Mouse (Mus musculus): ENCODE data around the gene Otop1.

Gene Otop1

GRCm38 (mm10) chr5:38275771-38276170, at the start of gene Otop1:
Gene Otop1, plus strand, starts transcription at chr5:38275972.
- no peak for DNase-seq (ENCODE audit: low spot score)

GRCm38 (mm10) chr5:38235422-38235821, 40.4 kb upstream of the Otop1 start:
- DNase-seq (ENCODE audit: low spot score): peak; percentile 23

GRCm38 (mm10) chr5:38236627-38237026, 39.1 kb upstream of the Otop1 start:
- DNase-seq (ENCODE audit: low spot score): no peak

- no peak for DNase-seq (ENCODE audit: low spot score)
Observed at GRCm38 (mm10) chr5:38240727-38241472, 34.9 kb upstream of the Otop1 start.

GRCm38 (mm10) chr5:38241473-38241834, 34.3 kb upstream of the Otop1 start:
- no peak for DNase-seq (ENCODE audit: low spot score)

GRCm38 (mm10) chr5:38241966-38242365, 33.8 kb upstream of the Otop1 start:
- DNase-seq (ENCODE audit: low spot score): no peak

GRCm38 (mm10) chr5:38255195-38255594, 20.6 kb upstream of the Otop1 start:
- DNase-seq (ENCODE audit: low spot score): no peak

- DNase-seq (ENCODE audit: low spot score): no peak
Observed at GRCm38 (mm10) chr5:38255644-38256043, 20.1 kb upstream of the Otop1 start.

- DNase-seq (ENCODE audit: low spot score): no peak
Observed at GRCm38 (mm10) chr5:38256551-38256950, 19.2 kb upstream of the Otop1 start.

GRCm38 (mm10) chr5:38258034-38258772, 17.6 kb upstream of the Otop1 start:
- no peak for DNase-seq (ENCODE audit: low spot score)

GRCm38 (mm10) chr5:38258773-38259146, 17.0 kb upstream of the Otop1 start:
- no peak for DNase-seq (ENCODE audit: low spot score)

GRCm38 (mm10) chr5:38259455-38260106, 16.2 kb upstream of the Otop1 start:
- DNase-seq (ENCODE audit: low spot score): no peak

GRCm38 (mm10) chr5:38260107-38260682, 15.6 kb upstream of the Otop1 start, which contains the start of gene Tmem128:
Gene Tmem128, plus strand, starts transcription at chr5:38260185.
- peak; percentile 42 for DNase-seq (ENCODE audit: low spot score)

- DNase-seq (ENCODE audit: low spot score): no peak
Observed at GRCm38 (mm10) chr5:38270942-38271341, 4.8 kb upstream of the Otop1 start.

- DNase-seq (ENCODE audit: low spot score): no peak
Observed at GRCm38 (mm10) chr5:38273831-38274230, 1.9 kb upstream of the Otop1 start.

- DNase-seq (ENCODE audit: low spot score): no peak
Observed at GRCm38 (mm10) chr5:38276451-38276850, 679 bp downstream of the Otop1 start.

- no peak for DNase-seq (ENCODE audit: low spot score)
Observed at GRCm38 (mm10) chr5:38277098-38277866, 1.5 kb downstream of the Otop1 start.

- DNase-seq (ENCODE audit: low spot score): no peak
Observed at GRCm38 (mm10) chr5:38277936-38278600, 2.3 kb downstream of the Otop1 start.

- no peak for DNase-seq (ENCODE audit: low spot score)
Observed at GRCm38 (mm10) chr5:38280075-38280474, 4.3 kb downstream of the Otop1 start.

- no peak for DNase-seq (ENCODE audit: low spot score)
Observed at GRCm38 (mm10) chr5:38285724-38286123, 10.0 kb downstream of the Otop1 start.

GRCm38 (mm10) chr5:38288476-38288875, 12.7 kb downstream of the Otop1 start:
- no peak for DNase-seq (ENCODE audit: low spot score)

All from ovary, postnatal 14 days (tissue).